In the genomic region with DNA sequence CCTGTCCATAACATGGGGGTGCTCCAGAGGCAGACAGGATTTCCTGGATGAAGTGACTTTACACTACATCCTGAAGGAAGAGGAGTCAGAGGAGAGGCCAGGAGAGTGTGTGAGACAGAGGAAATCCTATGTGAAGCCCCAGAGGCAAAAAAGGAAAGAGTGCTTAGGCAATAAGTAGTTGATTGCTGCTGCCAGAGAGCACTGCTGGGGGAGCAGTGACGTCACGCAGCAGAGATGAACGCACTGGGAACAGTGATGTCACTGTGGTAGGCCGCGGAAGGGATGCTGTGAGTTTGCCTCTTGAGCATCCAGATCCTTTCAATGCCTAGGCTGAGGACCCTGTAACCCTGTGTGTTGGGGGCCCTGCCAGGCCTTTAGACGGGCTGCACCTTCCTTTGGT, we compare ENCODE assay signal across 18 mouse cellular contexts.
DNase-seq lines count a peak whose midpoint lies in the region; ATAC-seq and TF ChIP-seq lines count a peak whose summit lies in the region.
"Had no signal": no experiment of that assay in that cellular context is flagged by ENCODE, and none has a peak within 500 bp of the region (broad histone marks: within the 10 kb centered on the region; RNA-seq: fewer than 3 reads in every experiment).

No protein-coding gene starts in this region.

- TF ChIP-seq CTCF in heart, postnatal 0 days (IDR thresholded peaks at IDR 0.05; ENCODE audit: low read depth): no peak
- TF ChIP-seq CTCF in stomach, postnatal 0 days (IDR thresholded peaks at IDR 0.05; ENCODE audit: low read depth): no peak
- no peak for TF ChIP-seq CTCF in liver, embryonic 14.5 days (IDR thresholded peaks at IDR 0.05; ENCODE audit: low read depth)

- no peak for ATAC-seq in heart, postnatal 0 days (ENCODE audit: insufficient read depth, low read depth)
- ATAC-seq in heart, embryonic 11.5 days (replicated peaks; ENCODE audit: insufficient number of reproducible peaks, low FRiP score, low TSS enrichment): no peak
- no peak for ATAC-seq in stomach, embryonic 16.5 days (ENCODE audit: insufficient read depth, low FRiP score)
- ATAC-seq in stomach, postnatal 0 days (ENCODE audit: low FRiP score, low TSS enrichment): no peak
- peak; percentile 44; the same call in 1 of the 2 replicates for ATAC-seq in liver, embryonic 14.5 days (ENCODE audit: insufficient read depth)
- peak; percentile 68; the same call in 1 of the 2 replicates for ATAC-seq in neutrophil, adult 5-6 weeks (ENCODE audit: extremely low read depth, insufficient number of reproducible peaks, low FRiP score, poor library complexity, severe bottlenecking)
- ATAC-seq: forebrain, embryonic 13.5 days had no signal

- H3K9ac ChIP-seq in heart, postnatal 0 days (replicated peaks; ENCODE audit: low read depth, low read length): no peak overlapping the region
- H3K9ac ChIP-seq in heart, embryonic 11.5 days (ENCODE audit: low read depth, low read length): no peak overlapping the region
- H3K9ac ChIP-seq in stomach, embryonic 16.5 days (ENCODE audit: low read length): no peak overlapping the region
- no peak overlapping the region for H3K9ac ChIP-seq in stomach, postnatal 0 days (ENCODE audit: low read length)
- no peak overlapping the region for H3K9ac ChIP-seq in liver, embryonic 14.5 days (replicated peaks)
- H3K9ac ChIP-seq: forebrain, embryonic 13.5 days; hindbrain, embryonic 15.5 days; neural tube, embryonic 13.5 days; stomach, embryonic 15.5 days had no signal

- H3K4me1 ChIP-seq in heart, postnatal 0 days (ENCODE audit: control insufficient read depth, insufficient read depth): peaks cover 9% of the 10 kb centered on the region
- no peaks in the 10 kb centered on the region for H3K4me1 ChIP-seq in heart, embryonic 11.5 days (ENCODE audit: control insufficient read depth, insufficient read depth, low read length)
- no peaks in the 10 kb centered on the region for H3K4me1 ChIP-seq in stomach, embryonic 16.5 days (ENCODE audit: control insufficient read depth, insufficient read depth, low read length)
- H3K4me1 ChIP-seq in stomach, postnatal 0 days (replicated peaks; ENCODE audit: control insufficient read depth, insufficient read depth): no peaks in the 10 kb centered on the region
- H3K4me1 ChIP-seq in liver, embryonic 14.5 days (replicated peaks; ENCODE audit: control insufficient read depth in 2 of 2, insufficient read depth in 2 of 2, low read length in 1 of 2): peaks cover 0 to 4% of the 10 kb centered on the region in 2 experiments; a peak in 2 of 4 replicates
- H3K4me1 ChIP-seq: forebrain, embryonic 13.5 days; hindbrain, embryonic 15.5 days; stomach, embryonic 15.5 days had no signal

- no peaks in the 10 kb centered on the region for H3K27me3 ChIP-seq in heart, postnatal 0 days (ENCODE audit: control insufficient read depth, insufficient read depth, low read length)
- no peaks in the 10 kb centered on the region for H3K27me3 ChIP-seq in heart, embryonic 11.5 days (ENCODE audit: control insufficient read depth, insufficient read depth, low read length)
- H3K27me3 ChIP-seq in stomach, embryonic 16.5 days (ENCODE audit: control insufficient read depth, insufficient read depth, low read length): no peaks in the 10 kb centered on the region
- H3K27me3 ChIP-seq in stomach, postnatal 0 days (ENCODE audit: control insufficient read depth, insufficient read depth, low read length): no peaks in the 10 kb centered on the region
- no peaks in the 10 kb centered on the region for H3K27me3 ChIP-seq in liver, embryonic 14.5 days (ENCODE audit: control insufficient read depth, insufficient read depth, low read length)
- H3K27me3 ChIP-seq: CH12.LX; forebrain, embryonic 13.5 days; hindbrain, embryonic 15.5 days; neural tube, embryonic 13.5 days; stomach, embryonic 15.5 days had no signal

- H3K36me3 ChIP-seq in heart, postnatal 0 days (replicated peaks; ENCODE audit: control insufficient read depth, insufficient read depth, low read length): peaks cover 34% of the 10 kb centered on the region
- H3K36me3 ChIP-seq in heart, embryonic 11.5 days (ENCODE audit: control insufficient read depth, insufficient read depth, low read length): 0 out of 2 replicates have a peak, but pooled peaks cover 5% of the 10 kb centered on the region
- H3K36me3 ChIP-seq in stomach, embryonic 16.5 days (ENCODE audit: control insufficient read depth, insufficient read depth, low read length): no peaks in the 10 kb centered on the region
- H3K36me3 ChIP-seq in stomach, postnatal 0 days (ENCODE audit: control insufficient read depth, insufficient read depth, low read length): no peaks in the 10 kb centered on the region
- H3K36me3 ChIP-seq in liver, embryonic 14.5 days (replicated peaks; ENCODE audit: control insufficient read depth, insufficient read depth, low read depth): no peaks in the 10 kb centered on the region
- H3K36me3 ChIP-seq: hindbrain, embryonic 15.5 days; neural tube, embryonic 13.5 days; stomach, embryonic 15.5 days had no signal

- 0 out of 2 replicates have a peak overlapping the region, but pooled peaks have one; percentile 58 for H3K27ac ChIP-seq in heart, postnatal 0 days (ENCODE audit: low read depth)
- no peak overlapping the region for H3K27ac ChIP-seq in heart, embryonic 11.5 days (ENCODE audit: low read depth, low read length)
- 0 out of 2 replicates have a peak overlapping the region, but pooled peaks have one; percentile 14 for H3K27ac ChIP-seq in stomach, embryonic 16.5 days (ENCODE audit: low read length)
- no peak overlapping the region for H3K27ac ChIP-seq in stomach, postnatal 0 days (replicated peaks)
- H3K27ac ChIP-seq in liver, embryonic 14.5 days: no peak overlapping the region
- H3K27ac ChIP-seq: forebrain, embryonic 13.5 days; hindbrain, embryonic 15.5 days; neural tube, embryonic 13.5 days; stomach, embryonic 15.5 days had no signal

- no peak for DNase-seq in heart, postnatal 0 days (ENCODE audit: low spot score)
- no peak for DNase-seq in stomach, postnatal 0 days (ENCODE audit: low spot score)
- no peak for DNase-seq in liver, embryonic 14.5 days (ENCODE audit: low read depth in 3 of 3, low spot score in 3 of 3)
- DNase-seq in ovary, postnatal 10 days (ENCODE audit: low spot score): no peak
- DNase-seq in thymus, postnatal 10 days (ENCODE audit: low spot score in 2 of 2): no peak
- DNase-seq: adrenal gland, postnatal 10 days; cerebellum, postnatal 10 days; embryo, embryonic 11 days; retina, postnatal 1 day; thymus, postnatal 25 days had no signal

- 72% methylated on average over 6 of the region's 6 CpGs for WGBS in heart, postnatal 0 days
- WGBS in heart, embryonic 11.5 days (ENCODE audit: insufficient replicate concordance): 86% methylated on average over 6 of the region's 6 CpGs
- WGBS in stomach, embryonic 16.5 days: 87% methylated on average over 6 of the region's 6 CpGs
- WGBS in stomach, postnatal 0 days: 77% methylated on average over 6 of the region's 6 CpGs
- 78% methylated on average over 6 of the region's 6 CpGs for WGBS in liver, embryonic 14.5 days (ENCODE audit: insufficient replicate concordance)

- no peak overlapping the region for H3K4me2 ChIP-seq in heart, postnatal 0 days (ENCODE audit: low read depth, low read length)
- H3K4me2 ChIP-seq in heart, embryonic 11.5 days: no peak overlapping the region
- H3K4me2 ChIP-seq in stomach, embryonic 16.5 days (ENCODE audit: low read depth, low read length): no peak overlapping the region
- H3K4me2 ChIP-seq in stomach, postnatal 0 days (replicated peaks; ENCODE audit: low read depth): no peak overlapping the region
- H3K4me2 ChIP-seq in liver, embryonic 14.5 days (ENCODE audit: low read depth): no peak overlapping the region
- H3K4me2 ChIP-seq: forebrain, embryonic 13.5 days; hindbrain, embryonic 15.5 days; neural tube, embryonic 13.5 days; stomach, embryonic 15.5 days had no signal

- no peaks in the 10 kb centered on the region for H3K9me3 ChIP-seq in heart, postnatal 0 days (replicated peaks; ENCODE audit: control insufficient read depth, low read length)
- H3K9me3 ChIP-seq in heart, embryonic 11.5 days (replicated peaks; ENCODE audit: control insufficient read depth, low read length): no peaks in the 10 kb centered on the region
- no peaks in the 10 kb centered on the region for H3K9me3 ChIP-seq in stomach, embryonic 16.5 days (replicated peaks; ENCODE audit: control insufficient read depth, low read length)
- H3K9me3 ChIP-seq in stomach, postnatal 0 days (ENCODE audit: control insufficient read depth, low read length): no peaks in the 10 kb centered on the region
- no peaks in the 10 kb centered on the region for H3K9me3 ChIP-seq in liver, embryonic 14.5 days (ENCODE audit: control insufficient read depth, low read length)
- H3K9me3 ChIP-seq: forebrain, embryonic 13.5 days; hindbrain, embryonic 15.5 days; neural tube, embryonic 13.5 days; stomach, embryonic 15.5 days had no signal

- TF ChIP-seq EP300 in heart, postnatal 0 days (IDR thresholded peaks at IDR 0.05; ENCODE audit: low read depth): no peak
- TF ChIP-seq EP300 in stomach, postnatal 0 days (optimal IDR thresholded peaks at IDR 0.05): no peak
- no peak for TF ChIP-seq EP300 in liver, embryonic 14.5 days (IDR thresholded peaks at IDR 0.05; ENCODE audit: low read depth)

- no peak overlapping the region for H3K4me3 ChIP-seq in heart, postnatal 0 days (ENCODE audit: low read depth, low read length)
- no peak overlapping the region for H3K4me3 ChIP-seq in heart, embryonic 11.5 days (ENCODE audit: low read depth, low read length)
- no peak overlapping the region for H3K4me3 ChIP-seq in stomach, embryonic 16.5 days (replicated peaks; ENCODE audit: low read length)
- H3K4me3 ChIP-seq in stomach, postnatal 0 days (ENCODE audit: low read depth, low read length): no peak overlapping the region
- no peak overlapping the region for H3K4me3 ChIP-seq in liver, embryonic 14.5 days (ENCODE audit: insufficient read depth in 1 of 2, low read depth in 2 of 2, low read length in 2 of 2)
- H3K4me3 ChIP-seq: forebrain, embryonic 13.5 days; hindbrain, embryonic 15.5 days; neural tube, embryonic 13.5 days; stomach, embryonic 15.5 days had no signal

Comparison
In these comparisons a context has a peak if more than half of its experiments do, and no peak if none do; other contexts are left out.
1. H3K27ac ChIP-seq: peak in heart, postnatal 0 days (single experiment) and stomach, embryonic 16.5 days (single experiment); none in heart, embryonic 11.5 days (single experiment), stomach, postnatal 0 days (single experiment) and liver, embryonic 14.5 days (single experiment).
2. ATAC-seq: peak in liver, embryonic 14.5 days (single experiment) and neutrophil, adult 5-6 weeks (single experiment); none in heart, postnatal 0 days (single experiment), heart, embryonic 11.5 days (single experiment), stomach, embryonic 16.5 days (single experiment) and stomach, postnatal 0 days (single experiment).